ENCODE assay signal across 20 mouse cellular contexts in the genomic region with DNA sequence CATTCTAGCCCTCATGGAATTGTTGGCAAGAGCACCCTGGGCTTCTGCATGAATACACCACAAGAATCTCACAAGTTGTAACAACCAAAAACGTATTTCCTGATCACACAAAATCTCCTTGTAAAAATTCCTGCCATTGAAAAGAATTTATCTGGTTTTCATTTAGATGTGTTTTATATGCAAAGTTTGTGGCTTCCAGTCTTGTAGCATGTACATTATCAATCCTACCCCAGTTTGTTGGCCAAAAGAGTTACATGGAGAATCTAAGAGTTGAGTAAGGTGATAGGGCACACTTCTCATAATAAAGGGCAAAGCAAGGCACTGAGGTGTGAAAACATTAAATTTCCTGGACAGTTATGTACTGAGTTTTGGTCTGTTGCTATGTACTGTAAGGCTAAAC.
A peak's percentile ranks its signal among the peaks of the same experiment; 100 is the strongest.
DNase-seq lines count a peak whose midpoint lies in the region; ATAC-seq lines count a peak whose summit lies in the region.
"Had no signal": no experiment of that assay in that cellular context is flagged by ENCODE, and none has a peak within 500 bp of the region (broad histone marks: within the 10 kb centered on the region; RNA-seq: fewer than 3 reads in every experiment).

No protein-coding gene starts in this region.

- DNase-seq in embryonic facial prominence, embryonic 14.5 days (ENCODE audit: low spot score): peak; percentile 19
- no peak for DNase-seq in embryonic facial prominence, embryonic 10.5 days (ENCODE audit: low spot score)
- peak; percentile 93 for DNase-seq in Muller cell, postnatal 12 days (ENCODE audit: inconsistent ontology term)
- DNase-seq: adrenal gland, adult 2 months; adrenal gland, adult 8-10 months; adrenal gland, postnatal 10 days; adrenal gland, postnatal 14 days; adrenal gland, postnatal 25 days; adrenal gland, postnatal 36 days; B cell, adult 2 months; cerebellum, adult 11 months; cerebellum, adult 11-12 months; cerebellum, adult 18-20 months; cerebellum, adult 2 months had no signal

- H3K4me1 ChIP-seq in embryonic facial prominence, embryonic 14.5 days (ENCODE audit: control insufficient read depth, insufficient read depth, low read length): no peaks in the 10 kb centered on the region
- no peaks in the 10 kb centered on the region for H3K4me1 ChIP-seq in embryonic facial prominence, embryonic 10.5 days

- no peaks in the 10 kb centered on the region for H3K36me3 ChIP-seq in embryonic facial prominence, embryonic 14.5 days (ENCODE audit: control insufficient read depth, insufficient read depth, low read length)
- no peaks in the 10 kb centered on the region for H3K36me3 ChIP-seq in embryonic facial prominence, embryonic 10.5 days (replicated peaks)
- H3K36me3 ChIP-seq: G1E had no signal

- ATAC-seq in embryonic facial prominence, embryonic 14.5 days (ENCODE audit: low read depth): no peak
- no peak for ATAC-seq in megakaryocyte progenitor cell, adult 5-6 weeks (replicated peaks; ENCODE audit: poor library complexity)
- ATAC-seq: activated CD4-positive, CD25-positive, alpha-beta regulatory T cell, adult 4 months; CD4-positive, CD25-positive, alpha-beta regulatory T cell, adult 4 months; Patski had no signal

- H3K9ac ChIP-seq in embryonic facial prominence, embryonic 14.5 days (ENCODE audit: low read depth, low read length): no peak overlapping the region

- H3K4me2 ChIP-seq in embryonic facial prominence, embryonic 14.5 days (ENCODE audit: low read depth, low read length): no peak overlapping the region

- no peaks in the 10 kb centered on the region for H3K27me3 ChIP-seq in embryonic facial prominence, embryonic 14.5 days (replicated peaks; ENCODE audit: control insufficient read depth, insufficient read depth, low read length)
- no peaks in the 10 kb centered on the region for H3K27me3 ChIP-seq in embryonic facial prominence, embryonic 10.5 days (replicated peaks; ENCODE audit: low read depth, poor library complexity, severe bottlenecking)
- H3K27me3 ChIP-seq: CH12.LX, Patski had no signal

- H3K9me3 ChIP-seq in embryonic facial prominence, embryonic 14.5 days (ENCODE audit: control insufficient read depth, low read length): no peaks in the 10 kb centered on the region
- peaks cover 3% of the 10 kb centered on the region for H3K9me3 ChIP-seq in embryonic facial prominence, embryonic 10.5 days
- H3K9me3 ChIP-seq: G1E had no signal

- WGBS in embryonic facial prominence, embryonic 14.5 days: 57% methylated on average over 1 of the region's 1 CpGs
- WGBS in embryonic facial prominence, embryonic 10.5 days: 82% methylated on average over 1 of the region's 1 CpGs

- no peak overlapping the region for H3K4me3 ChIP-seq in embryonic facial prominence, embryonic 14.5 days (ENCODE audit: low read depth, low read length)
- no peak overlapping the region for H3K4me3 ChIP-seq in embryonic facial prominence, embryonic 10.5 days

- no peak overlapping the region for H3K27ac ChIP-seq in embryonic facial prominence, embryonic 14.5 days (replicated peaks; ENCODE audit: low read depth, low read length)
- no peak overlapping the region for H3K27ac ChIP-seq in embryonic facial prominence, embryonic 10.5 days (replicated peaks)
